Mouse (Mus musculus): ENCODE data around the gene Copg2. TPM values are rescaled to one million over a fixed set of nuclear protein-coding genes. Genes with fewer than 3 reads are reported as not detected.

Gene Copg2
- polyA plus RNA-seq, 1 experiment from 2014 or later, result 36.3 TPM

MicroRNAs encoded within 50 kb of the gene (microRNA counts, 519-probe panel; counts per million panel counts)
- microRNA mmu-miR-335-3p, result 3,243 counts per million, percentile 83 among the panel's probes with 10 or more counts
- 6,308 counts per million, percentile 98 among the panel's probes with 10 or more counts for microRNA mmu-miR-335-5p

Other genes with a start within 250 kb of the Copg2 start
- gene Cep41, start 203.0 kb downstream of the Copg2 start, polyA plus RNA-seq (2016; fragmentation: Nextera tagmentation; extraction: Ambion mirVana), result 16.0 and 19.0 TPM in 2 replicates
- gene Mest, start 173.2 kb downstream of the Copg2 start, polyA plus RNA-seq (2016; fragmentation: Nextera tagmentation; extraction: Ambion mirVana), result 1,257 and 1,613 TPM in 2 replicates
- gene Tsga13, start 18.8 kb upstream of the Copg2 start, polyA plus RNA-seq (2016; fragmentation: Nextera tagmentation; extraction: Ambion mirVana), result not detected in 2 replicates
- gene Klf14, start 62.3 kb upstream of the Copg2 start, polyA plus RNA-seq (2016; fragmentation: Nextera tagmentation; extraction: Ambion mirVana), result 0.48 and 0.75 TPM in 2 replicates